ENCODE assay signal across 20 mouse cellular contexts in the genomic region with DNA sequence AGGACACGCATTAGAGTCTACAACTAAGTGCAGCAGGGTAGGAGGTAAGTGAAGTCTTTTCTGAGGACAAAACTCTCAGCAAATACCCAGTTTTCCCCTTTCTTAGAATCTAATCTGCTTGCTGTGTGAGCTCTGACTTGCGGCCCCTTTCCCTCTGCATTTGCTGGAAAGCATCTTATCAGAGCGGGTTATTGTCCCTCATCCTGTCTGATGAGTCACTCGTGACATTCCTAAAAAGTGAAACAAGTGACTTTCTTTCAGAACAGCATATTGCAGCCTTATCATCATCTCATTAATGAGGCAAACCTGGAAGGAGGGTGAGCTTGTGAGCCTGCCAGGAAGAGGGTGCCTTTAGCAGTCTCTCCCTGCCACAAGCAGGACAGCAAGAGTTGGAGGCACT.
DNase-seq lines count a peak whose midpoint lies in the region; ATAC-seq lines count a peak whose summit lies in the region.
"Had no signal": no experiment of that assay in that cellular context is flagged by ENCODE, and none has a peak within 500 bp of the region (broad histone marks: within the 10 kb centered on the region; RNA-seq: fewer than 3 reads in every experiment).

No protein-coding gene starts in this region.

- H3K36me3 ChIP-seq in heart, embryonic 14.5 days (ENCODE audit: control insufficient read depth, insufficient read depth, low read length), result peaks cover 69% of the 10 kb centered on the region
- peaks cover 48% of the 10 kb centered on the region for H3K36me3 ChIP-seq in heart, embryonic 10.5 days
- peaks cover 97% of the 10 kb centered on the region for H3K36me3 ChIP-seq in megakaryocyte, embryonic 14.5 days (replicated peaks; ENCODE audit: low read length)
- H3K36me3 ChIP-seq in embryonic facial prominence, embryonic 15.5 days, result no peaks in the 10 kb centered on the region
- no peaks in the 10 kb centered on the region for H3K36me3 ChIP-seq in forebrain, embryonic 11.5 days (ENCODE audit: control insufficient read depth, insufficient read depth, low read length)
- peaks cover 50% of the 10 kb centered on the region for H3K36me3 ChIP-seq in midbrain, embryonic 10.5 days

- no peak for ATAC-seq in heart, embryonic 14.5 days (ENCODE audit: insufficient number of reproducible peaks, insufficient read depth, low FRiP score, low read depth)
- ATAC-seq in megakaryocyte, adult 5-6 weeks (ENCODE audit: poor library complexity, severe bottlenecking), result no peak
- no peak for ATAC-seq in embryonic facial prominence, embryonic 15.5 days (ENCODE audit: insufficient number of reproducible peaks, low FRiP score, low TSS enrichment, low read depth)
- no peak for ATAC-seq in forebrain, embryonic 11.5 days (replicated peaks; ENCODE audit: low FRiP score)
- ATAC-seq: forebrain, embryonic 13.5 days had no signal

- no peak overlapping the region for H3K4me3 ChIP-seq in heart, embryonic 14.5 days (ENCODE audit: control insufficient read depth in 1 of 2, insufficient read depth in 1 of 2, low read depth in 1 of 2, low read length in 2 of 2)
- H3K4me3 ChIP-seq in heart, embryonic 10.5 days, result no peak overlapping the region
- H3K4me3 ChIP-seq in megakaryocyte, embryonic 14.5 days (replicated peaks), result peak overlapping the region; percentile 78
- no peak overlapping the region for H3K4me3 ChIP-seq in embryonic facial prominence, embryonic 15.5 days (replicated peaks)
- no peak overlapping the region for H3K4me3 ChIP-seq in forebrain, embryonic 11.5 days (ENCODE audit: low read depth, low read length)
- no peak overlapping the region for H3K4me3 ChIP-seq in midbrain, embryonic 10.5 days
- H3K4me3 ChIP-seq: forebrain, embryonic 13.5 days; limb, embryonic 13.5 days; liver, embryonic 13.5 days; neural tube, embryonic 12.5 days had no signal

- no peak overlapping the region for H3K4me2 ChIP-seq in heart, embryonic 14.5 days (ENCODE audit: low read length)
- no peak overlapping the region for H3K4me2 ChIP-seq in embryonic facial prominence, embryonic 15.5 days (replicated peaks)
- no peak overlapping the region for H3K4me2 ChIP-seq in forebrain, embryonic 11.5 days (ENCODE audit: low read depth, low read length, severe bottlenecking)
- H3K4me2 ChIP-seq: forebrain, embryonic 13.5 days; limb, embryonic 13.5 days; liver, embryonic 13.5 days; lung, embryonic 14.5 days; midbrain, embryonic 11.5 days; neural tube, embryonic 12.5 days had no signal

- H3K9ac ChIP-seq in heart, embryonic 14.5 days (ENCODE audit: low read length), result no peak overlapping the region
- no peak overlapping the region for H3K9ac ChIP-seq in embryonic facial prominence, embryonic 15.5 days
- H3K9ac ChIP-seq in forebrain, embryonic 11.5 days (ENCODE audit: low read length), result no peak overlapping the region
- H3K9ac ChIP-seq: forebrain, embryonic 13.5 days; limb, embryonic 13.5 days; liver, embryonic 13.5 days; lung, embryonic 14.5 days; neural tube, embryonic 12.5 days had no signal

- H3K4me1 ChIP-seq in heart, embryonic 14.5 days (ENCODE audit: control insufficient read depth in 2 of 2, insufficient read depth in 2 of 2, low read length in 2 of 2), result peaks cover 16 to 45% of the 10 kb centered on the region in 2 experiments
- H3K4me1 ChIP-seq in heart, embryonic 10.5 days, result peaks cover 28% of the 10 kb centered on the region
- H3K4me1 ChIP-seq in megakaryocyte, embryonic 14.5 days, result peaks cover 97% of the 10 kb centered on the region
- H3K4me1 ChIP-seq in embryonic facial prominence, embryonic 15.5 days, result peaks cover 23% of the 10 kb centered on the region
- no peaks in the 10 kb centered on the region for H3K4me1 ChIP-seq in forebrain, embryonic 11.5 days (replicated peaks; ENCODE audit: control insufficient read depth, insufficient read depth, low read length)
- H3K4me1 ChIP-seq in midbrain, embryonic 10.5 days, result no peaks in the 10 kb centered on the region
- H3K4me1 ChIP-seq: forebrain, embryonic 13.5 days; neural tube, embryonic 12.5 days had no signal

- DNase-seq in heart, embryonic 10.5 days (ENCODE audit: low spot score), result no peak
- no peak for DNase-seq in forebrain, embryonic 11.5 days (ENCODE audit: low spot score)
- DNase-seq in midbrain, embryonic 10.5 days (ENCODE audit: low spot score), result no peak
- DNase-seq: cerebellum, adult 11 months; cerebellum, postnatal 14 days; gastrocnemius, postnatal 10 days; heart, adult 18-20 months; kidney, postnatal 4 days; liver, embryonic 13.5 days; lung, embryonic 14.5 days; lung, postnatal 36 days; right cerebral cortex, adult 18-20 months had no signal

- peaks cover 4% of the 10 kb centered on the region; the same call in 1 of the 2 replicates for H3K9me3 ChIP-seq in heart, embryonic 14.5 days (ENCODE audit: control insufficient read depth, low read length)
- no peaks in the 10 kb centered on the region for H3K9me3 ChIP-seq in heart, embryonic 10.5 days
- no peaks in the 10 kb centered on the region for H3K9me3 ChIP-seq in megakaryocyte, embryonic 14.5 days
- no peaks in the 10 kb centered on the region for H3K9me3 ChIP-seq in embryonic facial prominence, embryonic 15.5 days (replicated peaks)
- no peaks in the 10 kb centered on the region for H3K9me3 ChIP-seq in forebrain, embryonic 11.5 days (ENCODE audit: control insufficient read depth, low read length)
- H3K9me3 ChIP-seq in midbrain, embryonic 10.5 days (replicated peaks), result peaks cover 8% of the 10 kb centered on the region; the same call in 1 of the 2 replicates
- H3K9me3 ChIP-seq: forebrain, embryonic 13.5 days; liver, embryonic 13.5 days; neural tube, embryonic 12.5 days had no signal

- peak overlapping the region; percentile 49 for H3K27ac ChIP-seq in heart, embryonic 14.5 days (replicated peaks in 1 of 2; ENCODE audit: control insufficient read depth in 1 of 2, insufficient read depth in 1 of 2, low read depth in 2 of 2, low read length in 2 of 2)
- no peak overlapping the region for H3K27ac ChIP-seq in heart, embryonic 10.5 days
- H3K27ac ChIP-seq in embryonic facial prominence, embryonic 15.5 days (replicated peaks), result 0 out of 2 replicates have a peak overlapping the region, but pooled peaks have one; percentile 45
- H3K27ac ChIP-seq in forebrain, embryonic 11.5 days (ENCODE audit: low read depth, low read length), result no peak overlapping the region
- no peak overlapping the region for H3K27ac ChIP-seq in midbrain, embryonic 10.5 days (replicated peaks)
- H3K27ac ChIP-seq: forebrain, embryonic 13.5 days; liver, embryonic 13.5 days; neural tube, embryonic 12.5 days had no signal

- H3K27me3 ChIP-seq in heart, embryonic 14.5 days (ENCODE audit: control insufficient read depth, insufficient read depth, low read length), result no peaks in the 10 kb centered on the region
- no peaks in the 10 kb centered on the region for H3K27me3 ChIP-seq in heart, embryonic 10.5 days (ENCODE audit: insufficient read depth, poor library complexity, severe bottlenecking)
- no peaks in the 10 kb centered on the region for H3K27me3 ChIP-seq in megakaryocyte, embryonic 14.5 days (replicated peaks)
- no peaks in the 10 kb centered on the region for H3K27me3 ChIP-seq in embryonic facial prominence, embryonic 15.5 days
- no peaks in the 10 kb centered on the region for H3K27me3 ChIP-seq in forebrain, embryonic 11.5 days (ENCODE audit: control insufficient read depth, insufficient read depth, low read length)
- no peaks in the 10 kb centered on the region for H3K27me3 ChIP-seq in midbrain, embryonic 10.5 days (ENCODE audit: low read depth, poor library complexity, severe bottlenecking)
- H3K27me3 ChIP-seq: forebrain, embryonic 13.5 days; limb, embryonic 13.5 days; liver, embryonic 13.5 days; neural tube, embryonic 12.5 days had no signal

- WGBS in heart, embryonic 14.5 days, result 25% methylated on average over 4 of the region's 4 CpGs
- WGBS in heart, embryonic 10.5 days, result 52% methylated on average over 4 of the region's 4 CpGs
- WGBS in embryonic facial prominence, embryonic 15.5 days, result 79% methylated on average over 4 of the region's 4 CpGs
- 90% methylated on average over 4 of the region's 4 CpGs for WGBS in forebrain, embryonic 11.5 days
- 93% methylated on average over 4 of the region's 4 CpGs for WGBS in midbrain, embryonic 10.5 days

Comparison
In these comparisons a context has a peak if more than half of its experiments do, and no peak if none do; other contexts are left out.
1. H3K27ac ChIP-seq: peak in heart, embryonic 14.5 days (2 of 2) and embryonic facial prominence, embryonic 15.5 days (single experiment); none in heart, embryonic 10.5 days (single experiment), forebrain, embryonic 11.5 days (single experiment) and midbrain, embryonic 10.5 days (single experiment).